In genomic region chr11:62550727-62551225, GRCm38 (mm10) we compare ENCODE assay signal across 8 mouse cellular contexts. TPM values are rescaled to one million over a fixed set of nuclear protein-coding genes. Genes with fewer than 3 reads are reported as not detected.
DNase-seq lines count a peak whose midpoint lies in the region; ATAC-seq lines count a peak whose summit lies in the region.

Ubb (plus strand) TSS chr11:62551171.

- no peaks in the 10 kb centered on the region; the same call in 1 of the 2 replicates for H3K36me3 ChIP-seq in intestine, embryonic 15.5 days
- peaks cover 31% of the 10 kb centered on the region for H3K36me3 ChIP-seq in midbrain, embryonic 10.5 days

- intact Hi-C loops in gastrocnemius, postnatal 36 days (cut with DNase I): loop anchor here (5.0 kb wide), 1 partner anchor 93 kb away; the partner anchor contains the start of genes Ncor1 and Pigl
- intact Hi-C loops in left cerebral cortex, postnatal 25 days (cut with DNase I): loop anchor here (1.0 to 2.0 kb wide), 4 partner anchors 12 to 92 kb away; partner anchors contain the start of genes Ncor1, Pigl and Trpv2

- H3K9ac ChIP-seq in intestine, embryonic 15.5 days: peak within 1 kb of the TSS; percentile 85

- peak within 1 kb of the TSS; percentile 97 for H3K27ac ChIP-seq in intestine, embryonic 15.5 days
- H3K27ac ChIP-seq in midbrain, embryonic 10.5 days (replicated peaks): peak within 1 kb of the TSS; percentile 96

- ATAC-seq in intestine, embryonic 15.5 days: peak; percentile 97

- peak within 1 kb of the TSS; percentile 66 for H3K4me3 ChIP-seq in intestine, embryonic 15.5 days (replicated peaks)
- H3K4me3 ChIP-seq in midbrain, embryonic 10.5 days: peak within 1 kb of the TSS; percentile 61

- no peaks in the 10 kb centered on the region for H3K27me3 ChIP-seq in intestine, embryonic 15.5 days (replicated peaks)
- H3K27me3 ChIP-seq in midbrain, embryonic 10.5 days (ENCODE audit: low read depth, poor library complexity, severe bottlenecking): no peaks in the 10 kb centered on the region

- peak; percentile 99 for DNase-seq in adrenal gland, adult 2 months
- peak; percentile 100 for DNase-seq in embryo, embryonic 11.5 days (ENCODE audit: low read depth, low spot score)
- DNase-seq in gastrocnemius, postnatal 36 days: peak; percentile 97 to 99
- DNase-seq in left cerebral cortex, postnatal 25 days (ENCODE audit: low spot score in 2 of 2): peak; percentile 100
- DNase-seq in midbrain, embryonic 10.5 days (ENCODE audit: low spot score): peak; percentile 99
- DNase-seq in right cerebral cortex, postnatal 4 days: peak; percentile 100
- no peak for DNase-seq in Muller cell, postnatal 12 days (ENCODE audit: inconsistent ontology term)

- H3K4me1 ChIP-seq in intestine, embryonic 15.5 days (replicated peaks): peaks cover 13% of the 10 kb centered on the region; the same call in 1 of the 2 replicates
- peaks cover 37% of the 10 kb centered on the region for H3K4me1 ChIP-seq in midbrain, embryonic 10.5 days

- H3K9me3 ChIP-seq in intestine, embryonic 15.5 days: no peaks in the 10 kb centered on the region
- no peaks in the 10 kb centered on the region for H3K9me3 ChIP-seq in midbrain, embryonic 10.5 days (replicated peaks)

- peak within 1 kb of the TSS; percentile 66 for H3K4me2 ChIP-seq in intestine, embryonic 15.5 days (replicated peaks)

- WGBS in intestine, embryonic 15.5 days: under 1% methylated on average over 40 of the region's 40 CpGs
- 0% methylated on average over 40 of the region's 40 CpGs for WGBS in midbrain, embryonic 10.5 days

RNA-seq across cellular contexts. Expression of gene Ubb, which starts in this region (rescaled TPM):
- total RNA-seq in adrenal gland, adult 2 months (2021): 1,000 to 10,000 TPM; 1,385 to 1,758 TPM
- polyA plus RNA-seq in adrenal gland, adult 2 months (2012; rRNA removed): 1,114 and 1,206 TPM in 2 replicates
- 100 to 1,000 TPM; 783 to 809 TPM for total RNA-seq in gastrocnemius, postnatal 36 days (2021)
- polyA plus RNA-seq in intestine, embryonic 15.5 days (2015; fragmentation: Nextera tagmentation; extraction: Ambion mirVana): 2,561 and 2,687 TPM in 2 replicates
- 1,000 to 10,000 TPM; 1,728 to 1,830 TPM for total RNA-seq in left cerebral cortex, postnatal 25 days (2021)
- 3,322 and 3,606 TPM in 2 replicates for polyA plus RNA-seq in midbrain, embryonic 10.5 days (2016; fragmentation: Nextera tagmentation; extraction: Ambion mirVana)
